Mouse (Mus musculus): ENCODE measurements around the gene Srpk3. TPM values are rescaled to one million over a fixed set of nuclear protein-coding genes. Genes with fewer than 3 reads are reported as not detected.
"Not testable (repeated sequence)": the region's sequence is repeated elsewhere in the genome, so short reads cannot be mapped to it uniquely, and the experiment has no call there.

The Srpk3 gene
- polyA plus RNA-seq (2011; ENCODE audit: insufficient read depth, insufficient read length, low read depth, missing spikeins), result not detected in 2 replicates

GRCm38 (mm10) chrX:73774168-73774760, at the start of gene Srpk3:
Gene Srpk3, plus strand, starts transcription at chrX:73774405.
- no peak within 1 kb of the TSS for H3K9ac ChIP-seq (ENCODE audit: low read depth, poor library complexity, severe bottlenecking)
- no peaks in the 10 kb centered on the region for H3K27me3 ChIP-seq (ENCODE audit: control insufficient read depth, insufficient read depth, low read length, poor library complexity, severe bottlenecking)
- H3K9me3 ChIP-seq (replicated peaks; ENCODE audit: control insufficient read depth, insufficient read depth, low read length, poor library complexity, severe bottlenecking), result no peaks in the 10 kb centered on the region
- TF ChIP-seq EP300 (IDR thresholded peaks at IDR 0.05; ENCODE audit: insufficient read depth, low read depth, low read length) (no peak), POLR2A (IDR thresholded peaks at IDR 0.05; ENCODE audit: insufficient read depth, low read length) (no peak), CTCF (IDR thresholded peaks at IDR 0.05; ENCODE audit: low read depth, low read length) (no peak)
- H3K4me1 ChIP-seq (ENCODE audit: control insufficient read depth, insufficient read depth, low read length), result no peaks in the 10 kb centered on the region
- peaks cover 9% of the 10 kb centered on the region for H3K36me3 ChIP-seq (ENCODE audit: control insufficient read depth, insufficient read depth, low read length, poor library complexity, severe bottlenecking)
- no peak within 1 kb of the TSS for H3K4me3 ChIP-seq (ENCODE audit: low read depth, low read length)
- H3K27ac ChIP-seq (ENCODE audit: insufficient read depth, low read length), result no peak within 1 kb of the TSS

GRCm38 (mm10) chrX:73730908-73731307, 43.3 kb upstream of the Srpk3 start:
- no peak overlapping the region for H3K4me3 ChIP-seq (ENCODE audit: low read depth, low read length)
- H3K27ac ChIP-seq (ENCODE audit: insufficient read depth, low read length), result no peak overlapping the region
- H3K4me1 ChIP-seq (ENCODE audit: control insufficient read depth, insufficient read depth, low read length), result no peaks in the 10 kb centered on the region
- no peaks in the 10 kb centered on the region for H3K9me3 ChIP-seq (replicated peaks; ENCODE audit: control insufficient read depth, insufficient read depth, low read length, poor library complexity, severe bottlenecking)
- no peak for TF ChIP-seq CTCF (IDR thresholded peaks at IDR 0.05; ENCODE audit: low read depth, low read length)
- TF ChIP-seq POLR2A (IDR thresholded peaks at IDR 0.05; ENCODE audit: insufficient read depth, low read length), result no peak
- no peak for TF ChIP-seq EP300 (IDR thresholded peaks at IDR 0.05; ENCODE audit: insufficient read depth, low read depth, low read length)
- H3K9ac ChIP-seq (ENCODE audit: low read depth, poor library complexity, severe bottlenecking), result no peak overlapping the region
- no peaks in the 10 kb centered on the region for H3K27me3 ChIP-seq (ENCODE audit: control insufficient read depth, insufficient read depth, low read length, poor library complexity, severe bottlenecking)
- H3K36me3 ChIP-seq (ENCODE audit: control insufficient read depth, insufficient read depth, low read length, poor library complexity, severe bottlenecking), result no peaks in the 10 kb centered on the region

GRCm38 (mm10) chrX:73738155-73738554, 36.0 kb upstream of the Srpk3 start:
- H3K36me3 ChIP-seq (ENCODE audit: control insufficient read depth, insufficient read depth, low read length, poor library complexity, severe bottlenecking), result no peaks in the 10 kb centered on the region
- peak overlapping the region; percentile 40; the same call in 1 of the 2 replicates for H3K9ac ChIP-seq (ENCODE audit: low read depth, poor library complexity, severe bottlenecking)
- no peak for TF ChIP-seq POLR2A (IDR thresholded peaks at IDR 0.05; ENCODE audit: insufficient read depth, low read length)
- H3K4me1 ChIP-seq (ENCODE audit: control insufficient read depth, insufficient read depth, low read length), result peaks cover 5% of the 10 kb centered on the region
- no peaks in the 10 kb centered on the region for H3K27me3 ChIP-seq (ENCODE audit: control insufficient read depth, insufficient read depth, low read length, poor library complexity, severe bottlenecking)
- no peaks in the 10 kb centered on the region for H3K9me3 ChIP-seq (replicated peaks; ENCODE audit: control insufficient read depth, insufficient read depth, low read length, poor library complexity, severe bottlenecking)
- H3K27ac ChIP-seq (ENCODE audit: insufficient read depth, low read length), result peak overlapping the region; percentile 98
- H3K4me3 ChIP-seq (ENCODE audit: low read depth, low read length), result no peak overlapping the region

- Histone ChIP-seq H3K9me3 (replicated peaks; ENCODE audit: control insufficient read depth, insufficient read depth, low read length, poor library complexity, severe bottlenecking) (no peaks in the 10 kb centered on the region), H3K9ac (ENCODE audit: low read depth, poor library complexity, severe bottlenecking) (0 out of 2 replicates have a peak overlapping the region, but pooled peaks have one; percentile 40), H3K36me3 (ENCODE audit: control insufficient read depth, insufficient read depth, low read length, poor library complexity, severe bottlenecking) (no peaks in the 10 kb centered on the region)
Measured at GRCm38 (mm10) chrX:73739151-73739550, 35.1 kb upstream of the Srpk3 start.

GRCm38 (mm10) chrX:73739841-73740240, 34.4 kb upstream of the Srpk3 start:
- H3K36me3 ChIP-seq (ENCODE audit: control insufficient read depth, insufficient read depth, low read length, poor library complexity, severe bottlenecking); H3K4me1 ChIP-seq (ENCODE audit: control insufficient read depth, insufficient read depth, low read length); H3K4me3 ChIP-seq (ENCODE audit: low read depth, low read length); H3K9ac ChIP-seq (ENCODE audit: low read depth, poor library complexity, severe bottlenecking); H3K27me3 ChIP-seq (ENCODE audit: control insufficient read depth, insufficient read depth, low read length, poor library complexity, severe bottlenecking); H3K9me3 ChIP-seq (replicated peaks; ENCODE audit: control insufficient read depth, insufficient read depth, low read length, poor library complexity, severe bottlenecking): not testable (repeated sequence)
- peak overlapping the region; percentile 58 for H3K27ac ChIP-seq (ENCODE audit: insufficient read depth, low read length)

More at GRCm38 (mm10) chrX:73739151-73739550, 35.1 kb upstream of the Srpk3 start:
- no peak overlapping the region for H3K4me3 ChIP-seq (ENCODE audit: low read depth, low read length)
- peaks cover 5% of the 10 kb centered on the region for H3K4me1 ChIP-seq (ENCODE audit: control insufficient read depth, insufficient read depth, low read length)
- H3K27ac ChIP-seq (ENCODE audit: insufficient read depth, low read length), result peak overlapping the region; percentile 98
- TF ChIP-seq POLR2A (IDR thresholded peaks at IDR 0.05; ENCODE audit: insufficient read depth, low read length), result no peak
- H3K27me3 ChIP-seq (ENCODE audit: control insufficient read depth, insufficient read depth, low read length, poor library complexity, severe bottlenecking), result no peaks in the 10 kb centered on the region

GRCm38 (mm10) chrX:73744774-73745481, 29.3 kb upstream of the Srpk3 start:
- TF ChIP-seq EP300 (IDR thresholded peaks at IDR 0.05; ENCODE audit: insufficient read depth, low read depth, low read length) (no peak), POLR2A (IDR thresholded peaks at IDR 0.05; ENCODE audit: insufficient read depth, low read length) (no peak), CTCF (IDR thresholded peaks at IDR 0.05; ENCODE audit: low read depth, low read length) (no peak)
- no peaks in the 10 kb centered on the region for H3K27me3 ChIP-seq (ENCODE audit: control insufficient read depth, insufficient read depth, low read length, poor library complexity, severe bottlenecking)
- no peaks in the 10 kb centered on the region for H3K36me3 ChIP-seq (ENCODE audit: control insufficient read depth, insufficient read depth, low read length, poor library complexity, severe bottlenecking)
- H3K9ac ChIP-seq (ENCODE audit: low read depth, poor library complexity, severe bottlenecking), result no peak overlapping the region
- no peak overlapping the region; the same call in 1 of the 2 replicates for H3K27ac ChIP-seq (ENCODE audit: insufficient read depth, low read length)
- no peak overlapping the region for H3K4me3 ChIP-seq (ENCODE audit: low read depth, low read length)
- H3K9me3 ChIP-seq (replicated peaks; ENCODE audit: control insufficient read depth, insufficient read depth, low read length, poor library complexity, severe bottlenecking), result no peaks in the 10 kb centered on the region
- H3K4me1 ChIP-seq (ENCODE audit: control insufficient read depth, insufficient read depth, low read length), result no peaks in the 10 kb centered on the region

Data from ES-Bruce4 (cell line).